Mouse (Mus musculus) lung, postnatal 36 days (tissue): Measurements from ENCODE around the gene Uba1y.
"Not testable (repeated sequence)": the region's sequence is repeated elsewhere in the genome, so short reads cannot be mapped to it uniquely, and the experiment has no call there.

Source experiments
- DNase-seq: peaks from one replicate; pipeline ENCODE4 v3.0.0; 2022; ENCODE audit warnings: mixed read lengths

Uba1y gene

DNA sequence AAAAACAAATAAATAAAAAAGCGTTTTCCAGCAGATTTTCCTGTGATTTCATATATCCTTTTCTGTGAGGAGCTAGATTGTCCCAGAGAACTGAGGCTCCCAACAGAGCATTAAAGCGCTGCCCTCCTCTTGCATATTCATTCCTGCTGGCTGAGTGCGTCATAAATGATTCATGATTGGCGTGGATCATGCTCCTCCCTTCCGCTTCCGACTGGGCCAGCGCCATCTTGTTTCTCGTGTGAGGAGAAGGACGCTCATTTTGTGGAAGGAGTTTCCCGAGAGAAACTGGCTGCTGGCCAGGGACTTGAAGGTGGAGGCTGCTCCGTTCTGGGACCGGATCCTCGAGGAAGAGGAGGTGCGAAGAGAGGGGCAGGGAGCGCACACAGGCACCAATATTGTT lies at the start of gene Uba1y:
TSS of gene Uba1y (plus strand) at position 254 of the 400 bp plus-strand sequence.
- no peak for DNase-seq

- DNase-seq, result not testable (repeated sequence)
These were observed 21.1 kb upstream of the Uba1y start, which contains the start of gene Zfy1 for GRCm38 (mm10) chrY:797309-797708. Gene Zfy1, minus strand, starts transcription at chrY:797409.

DNA sequence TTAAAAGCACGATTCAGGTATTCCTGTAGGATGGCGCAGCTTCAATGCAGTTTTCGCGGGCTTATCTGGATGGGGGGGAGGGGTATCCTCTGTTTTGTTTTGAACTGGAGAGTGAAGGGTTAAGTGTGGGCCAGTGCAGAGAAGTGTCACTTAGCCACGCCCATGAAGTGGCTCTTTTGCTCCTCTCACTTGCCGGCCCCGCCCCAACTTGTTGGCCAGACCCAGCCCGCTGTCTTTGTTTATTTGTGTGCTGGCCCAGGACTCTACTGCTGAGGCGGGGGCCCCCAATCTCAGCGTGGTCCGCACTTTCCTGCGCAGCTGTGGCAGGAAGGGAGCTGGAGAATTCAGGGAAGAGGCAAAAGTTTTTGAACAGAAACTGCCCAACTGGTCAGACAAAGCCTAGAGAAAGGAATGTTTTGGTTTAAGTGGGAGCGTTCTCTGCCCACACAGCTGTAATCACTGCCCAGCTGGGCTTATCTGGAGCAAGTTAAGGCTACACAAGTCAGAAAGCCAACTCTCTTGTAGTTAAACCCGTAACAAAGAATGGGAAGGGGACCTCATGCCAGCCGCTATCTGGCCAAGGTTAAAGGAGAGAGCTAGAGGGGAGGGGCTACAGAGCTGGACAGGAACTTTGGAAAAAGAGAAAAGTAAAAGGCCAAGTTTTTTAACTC lies 9.3 kb upstream of the Uba1y start:
- no peak for DNase-seq

GRCm38 (mm10) chrY:872404-872803 lies 54.0 kb downstream of the Uba1y start:
- DNase-seq, result no peak

- DNase-seq, result no peak
These were observed 54.6 kb downstream of the Uba1y start for GRCm38 (mm10) chrY:872855-873549.
